Mouse (Mus musculus) kidney, embryonic 15.5 days (tissue): ENCODE data around the gene Gdap2. TPM values are rescaled to one million over a fixed set of nuclear protein-coding genes. Genes with fewer than 3 reads are reported as not detected.

Experiments used
- ATAC-seq: fragments of 200-750 bp; cut with Nextera tagmentation; replicated peaks from 2 replicates; pipeline ENCODE4 v1.8.0; 2017; ENCODE audit warnings: moderate TSS enrichment; ENCODE audit not compliant: low FRiP score
- H3K27ac ChIP-seq: fragments of 300-500 bp; sonication (generic); 2 replicates; pipeline ENCODE4 v1.5.1; 2015; ENCODE audit warnings: mild to moderate bottlenecking, inconsistent platforms
- H3K27me3 ChIP-seq: fragments of 300-500 bp; sonication (generic); 2 replicates; pipeline ENCODE4 v1.6.1; 2015; ENCODE audit warnings: inconsistent platforms
- H3K36me3 ChIP-seq: fragments of 300-500 bp; sonication (generic); 2 replicates; pipeline ENCODE4 v1.6.1; 2015; ENCODE audit warnings: inconsistent platforms
- H3K4me1 ChIP-seq: fragments of 300-500 bp; sonication (generic); 2 replicates; pipeline ENCODE4 v1.6.1; 2015; ENCODE audit warnings: inconsistent platforms
- H3K4me2 ChIP-seq: fragments of 300-500 bp; sonication (generic); 2 replicates; pipeline ENCODE4 v1.6.1; 2015; ENCODE audit warnings: moderate library complexity, mild to moderate bottlenecking, inconsistent platforms
- H3K4me3 ChIP-seq: fragments of 300-500 bp; sonication (generic); replicated peaks from 2 replicates; pipeline ENCODE4 v1.5.1; 2015; ENCODE audit warnings: mild to moderate bottlenecking, inconsistent platforms
- H3K9ac ChIP-seq: fragments of 300-500 bp; sonication (generic); 2 replicates; pipeline ENCODE4 v1.6.1; 2015; ENCODE audit warnings: mild to moderate bottlenecking, inconsistent platforms
- H3K9me3 ChIP-seq: fragments of 300-500 bp; sonication (generic); replicated peaks from 2 replicates; pipeline ENCODE4 v1.6.1; 2016; ENCODE audit warnings: inconsistent platforms
- WGBS: fragments of 180-500 bp; shearing (Covaris S2); methylation state at CpG from one replicate; pipeline ENCODE4 v1.1.7; 2015; ENCODE audit warnings: mixed read lengths; 5-methylcytosine and 5-hydroxymethylcytosine counted together
- polyA plus RNA-seq: library from polyadenylated mRNA; unstranded; fragments of >200 nt; fragmentation: Nextera tagmentation; extraction: Ambion mirVana; gene quantifications from 2 replicates; pipeline ENCODE4 v1.2.1, GENCODE M21; 2015

Gdap2 gene
- polyA plus RNA-seq: 24.9 and 26.1 TPM in 2 replicates

DNA sequence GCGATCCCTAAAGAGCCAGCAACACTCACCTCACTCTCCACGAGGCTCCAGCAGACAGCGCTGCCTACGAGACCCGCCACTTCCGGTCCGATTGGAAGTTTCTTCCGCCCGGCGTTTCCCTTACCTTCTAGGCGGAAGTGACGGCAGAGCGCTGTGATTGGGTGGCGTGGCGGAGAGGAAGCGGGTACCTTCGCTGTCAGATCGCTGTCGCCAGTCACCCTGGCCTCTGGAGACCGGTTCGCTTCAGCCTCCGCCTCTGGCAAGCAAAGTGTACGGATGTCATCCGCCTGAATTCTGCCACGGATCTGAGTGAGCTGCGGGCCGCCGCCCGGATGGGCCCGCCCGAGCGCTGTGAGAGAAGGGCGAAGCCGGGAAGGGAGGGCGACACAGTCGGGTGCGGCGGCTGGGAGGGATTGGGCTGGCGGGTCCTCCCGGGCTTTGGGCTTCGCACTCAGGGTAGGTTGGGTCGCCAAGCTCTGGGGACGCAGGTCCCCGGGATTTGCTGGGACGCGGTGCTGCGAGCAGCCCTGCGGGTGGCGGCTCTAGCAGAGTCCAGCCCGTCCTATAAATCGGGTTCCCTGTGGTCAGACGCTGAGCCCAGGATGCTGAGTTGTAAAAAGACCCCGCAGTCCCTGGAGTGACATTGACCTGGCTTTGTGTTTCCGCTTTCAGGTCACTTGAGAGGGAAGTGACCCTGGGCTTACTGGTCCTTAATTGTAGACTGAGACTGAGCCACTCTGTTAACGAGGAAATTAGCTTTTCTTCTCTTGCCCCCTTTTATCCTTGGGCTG is at the start of gene Gdap2, which contains the start of gene Wdr3:
Gdap2 (plus strand) TSS at position 67 of the 791 bp plus-strand sequence.
Wdr3 (minus strand) TSS at position 93 of the 791 bp plus-strand sequence.
- under 1% methylated on average over 55 of the region's 55 CpGs for WGBS
- peak within 1 kb of the TSS; percentile 79 for H3K9ac ChIP-seq

DNA sequence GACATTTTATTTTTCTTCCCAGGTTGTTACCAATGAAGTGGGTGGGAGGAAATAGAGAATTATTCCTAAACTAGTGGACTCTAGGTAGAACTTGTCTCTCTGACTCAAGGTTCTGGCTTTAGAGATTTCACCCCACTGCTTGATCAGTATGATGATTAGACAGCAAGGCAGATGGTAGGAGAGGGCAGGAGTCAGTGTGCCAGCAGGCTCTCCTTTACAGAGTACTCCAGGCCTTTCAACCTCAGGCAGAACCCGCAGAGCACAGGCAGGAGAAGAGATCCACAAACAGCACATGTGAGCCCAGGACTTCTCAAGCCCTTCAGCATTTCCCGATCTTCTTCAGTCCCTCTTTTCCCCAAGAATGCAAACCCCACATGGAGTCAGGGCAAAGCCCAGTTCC is 43.5 kb upstream of the Gdap2 start:
- no peaks in the 10 kb centered on the region for H3K9me3 ChIP-seq
- no peak for ATAC-seq
- 79% methylated on average over 2 of the region's 2 CpGs for WGBS

More for the DNA sequence above, at the start of gene Gdap2, which contains the start of gene Wdr3:
- Histone ChIP-seq H3K36me3 (peaks cover 25% of the 10 kb centered on the region), H3K9me3 (no peaks in the 10 kb centered on the region), H3K27me3 (no peaks in the 10 kb centered on the region), H3K4me1 (peaks cover 19% of the 10 kb centered on the region), H3K4me2 (peak within 1 kb of the TSS; percentile 85), H3K4me3 (peak within 1 kb of the TSS; percentile 93), H3K27ac (peak within 1 kb of the TSS; percentile 93)
- peak; percentile 99 for ATAC-seq

DNA sequence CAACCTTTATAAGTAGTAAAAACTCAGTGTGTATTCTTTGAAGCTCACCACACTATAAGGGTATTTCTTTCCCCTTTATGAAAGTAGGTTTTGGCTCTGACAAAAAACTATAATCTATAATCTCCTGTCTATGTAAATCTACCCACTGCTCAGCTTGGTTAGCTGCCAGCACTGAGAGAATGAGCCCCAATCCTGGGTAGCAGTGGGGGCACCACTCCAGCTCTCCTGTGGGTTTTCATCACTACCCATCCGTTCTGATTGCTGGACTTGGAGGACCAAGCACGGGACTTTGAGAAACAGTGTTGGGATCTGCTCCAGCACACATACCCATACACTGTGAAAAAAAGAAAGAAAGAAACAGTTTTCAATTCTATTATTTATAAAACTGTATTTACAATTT is 40.2 kb upstream of the Gdap2 start:
- H3K4me3 ChIP-seq: no peak overlapping the region
- H3K27me3 ChIP-seq: no peaks in the 10 kb centered on the region
- H3K9me3 ChIP-seq: no peaks in the 10 kb centered on the region
- no peak overlapping the region for H3K9ac ChIP-seq
- H3K27ac ChIP-seq: no peak overlapping the region
- H3K36me3 ChIP-seq: no peaks in the 10 kb centered on the region
- no peaks in the 10 kb centered on the region for H3K4me1 ChIP-seq
- WGBS: 72% methylated on average over 2 of the region's 2 CpGs
- ATAC-seq: no peak
- no peak overlapping the region for H3K4me2 ChIP-seq

More for the DNA sequence above, 43.5 kb upstream of the Gdap2 start:
- no peaks in the 10 kb centered on the region for H3K27me3 ChIP-seq
- H3K4me3 ChIP-seq: no peak overlapping the region
- H3K27ac ChIP-seq: no peak overlapping the region
- no peaks in the 10 kb centered on the region for H3K36me3 ChIP-seq
- H3K4me1 ChIP-seq: no peaks in the 10 kb centered on the region
- no peak overlapping the region for H3K9ac ChIP-seq
- H3K4me2 ChIP-seq: no peak overlapping the region

DNA sequence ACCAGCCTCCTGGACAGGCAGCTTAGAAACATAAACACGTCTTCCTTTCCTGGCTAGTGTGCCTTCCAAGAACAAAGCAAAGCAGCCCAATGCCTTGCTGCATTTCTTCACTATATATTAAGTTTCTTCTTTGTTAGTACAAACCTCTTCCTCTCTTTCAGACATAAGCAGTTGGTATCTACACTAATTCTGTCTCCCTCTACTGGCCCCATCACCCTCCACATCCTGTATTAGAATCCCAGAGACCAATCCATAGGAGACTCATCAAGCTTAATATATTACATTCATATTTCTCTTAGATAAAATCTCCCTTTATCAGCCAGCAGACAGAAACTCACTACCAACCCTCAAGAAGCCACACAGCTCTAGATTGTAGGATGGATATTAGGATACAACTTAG is 39.7 kb upstream of the Gdap2 start:
- H3K27me3 ChIP-seq: no peaks in the 10 kb centered on the region
- H3K9me3 ChIP-seq: no peaks in the 10 kb centered on the region
- H3K36me3 ChIP-seq: no peaks in the 10 kb centered on the region
- H3K4me3 ChIP-seq: no peak overlapping the region
- H3K9ac ChIP-seq: no peak overlapping the region
- H3K27ac ChIP-seq: no peak overlapping the region
- 50% methylated on average over 1 of the region's 1 CpGs for WGBS
- ATAC-seq: no peak
- no peak overlapping the region for H3K4me2 ChIP-seq
- no peaks in the 10 kb centered on the region for H3K4me1 ChIP-seq

DNA sequence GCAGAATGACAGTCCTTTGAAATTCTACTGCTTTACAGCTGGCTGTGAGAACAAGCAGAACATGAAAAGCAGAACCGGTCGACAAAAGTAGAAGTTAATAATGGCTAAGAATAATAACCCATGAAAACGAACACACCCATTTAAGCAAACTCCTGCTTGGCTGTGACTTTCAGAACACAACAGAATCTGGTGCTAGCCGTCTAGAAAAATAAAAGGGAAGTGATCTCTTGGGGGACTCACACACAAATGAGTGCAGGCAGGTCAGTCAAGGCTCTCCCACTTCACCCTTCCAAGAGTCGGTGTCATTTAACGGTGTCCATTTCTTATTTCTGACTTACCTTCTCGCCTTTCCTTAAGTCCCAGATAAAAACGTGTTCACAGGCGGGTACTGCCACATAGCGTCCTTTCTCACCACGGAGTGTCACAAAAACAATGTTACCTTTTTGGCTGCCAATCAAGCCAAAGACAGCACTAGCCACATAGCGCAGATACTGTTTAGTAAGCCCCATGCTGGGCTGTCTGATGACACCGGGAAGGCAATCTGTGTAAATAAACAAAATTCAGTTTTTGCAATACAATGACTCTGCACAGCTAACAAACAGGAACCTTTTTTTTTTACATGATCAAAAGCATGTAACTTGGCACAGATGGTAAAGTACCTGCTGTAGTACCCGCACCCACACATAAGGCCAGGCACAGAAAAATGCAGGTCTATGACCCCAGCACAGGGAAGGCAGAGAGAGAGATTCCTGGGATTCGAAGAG is 1.3 kb upstream of the Gdap2 start:
- peaks cover 42% of the 10 kb centered on the region for H3K36me3 ChIP-seq
- H3K27me3 ChIP-seq: no peaks in the 10 kb centered on the region
- H3K27ac ChIP-seq: no peak overlapping the region
- peaks cover 19% of the 10 kb centered on the region for H3K4me1 ChIP-seq
- H3K4me3 ChIP-seq: peak overlapping the region; percentile 93
- no peak for ATAC-seq
- H3K4me2 ChIP-seq: peak overlapping the region; percentile 85
- WGBS: 81% methylated on average over 15 of the region's 15 CpGs
- H3K9ac ChIP-seq: peak overlapping the region; percentile 79
- H3K9me3 ChIP-seq: no peaks in the 10 kb centered on the region

DNA sequence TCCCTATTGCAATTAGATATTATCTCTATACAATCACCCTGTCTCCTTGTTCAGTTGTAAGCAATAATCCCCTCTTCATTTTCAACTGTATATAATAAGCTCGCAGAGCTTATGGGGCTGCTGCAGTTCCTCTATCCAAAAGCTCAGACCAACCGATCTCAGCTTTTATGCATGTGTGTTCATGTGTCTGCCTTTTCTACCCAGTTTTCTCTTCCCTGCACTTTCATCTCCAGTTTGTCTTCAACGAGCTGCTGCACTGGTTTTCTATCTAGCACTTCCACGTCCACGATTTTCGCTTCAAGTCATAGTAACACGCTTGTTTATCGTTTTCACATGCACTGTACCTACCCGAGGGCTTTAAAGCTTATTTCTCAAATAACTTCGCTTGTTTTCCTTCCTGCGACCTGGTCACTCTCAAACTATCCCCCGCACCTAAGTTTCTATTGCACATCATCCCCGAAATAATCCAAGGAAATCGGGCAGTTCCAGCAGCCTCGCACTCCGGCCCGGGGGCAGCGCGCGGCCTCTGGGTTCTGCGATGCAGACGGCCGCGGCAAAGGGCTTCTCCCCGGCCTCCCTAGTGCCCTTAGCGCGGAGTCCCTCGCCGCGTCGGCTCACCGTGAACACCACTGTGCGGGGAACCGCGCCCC is 391 bp upstream of the Gdap2 start:
- Histone ChIP-seq H3K36me3 (peaks cover 33% of the 10 kb centered on the region), H3K27me3 (no peaks in the 10 kb centered on the region), H3K4me1 (peaks cover 19% of the 10 kb centered on the region), H3K4me2 (peak overlapping the region; percentile 85), H3K27ac (peak overlapping the region; percentile 68), H3K4me3 (peak overlapping the region; percentile 93), H3K9me3 (no peaks in the 10 kb centered on the region), H3K9ac (peak overlapping the region; percentile 79)
- WGBS: under 1% methylated on average over 35 of the region's 35 CpGs
- ATAC-seq: no peak

DNA sequence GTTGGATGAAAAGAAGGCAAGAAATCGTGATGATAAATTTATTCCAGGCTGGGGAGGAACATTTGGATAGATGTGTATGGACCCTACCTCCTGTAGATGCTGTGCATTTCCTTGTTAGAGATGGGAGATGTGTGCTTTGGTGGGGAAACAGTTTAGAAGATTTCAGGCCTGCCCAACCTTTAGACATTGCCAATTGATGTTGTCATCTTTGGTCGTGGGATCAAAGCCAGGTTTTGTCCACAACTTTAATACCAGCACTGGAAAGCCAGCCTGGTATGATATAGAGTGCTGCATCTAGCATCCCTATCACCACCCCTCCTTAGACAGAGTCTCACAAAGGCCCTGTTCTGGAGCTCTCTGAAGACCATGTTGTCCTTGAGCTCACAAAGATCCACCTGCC is 1.4 kb downstream of the Gdap2 start:
- WGBS: 84% methylated on average over 2 of the region's 2 CpGs
- peaks cover 19% of the 10 kb centered on the region for H3K4me1 ChIP-seq
- no peak overlapping the region for H3K4me2 ChIP-seq

DNA sequence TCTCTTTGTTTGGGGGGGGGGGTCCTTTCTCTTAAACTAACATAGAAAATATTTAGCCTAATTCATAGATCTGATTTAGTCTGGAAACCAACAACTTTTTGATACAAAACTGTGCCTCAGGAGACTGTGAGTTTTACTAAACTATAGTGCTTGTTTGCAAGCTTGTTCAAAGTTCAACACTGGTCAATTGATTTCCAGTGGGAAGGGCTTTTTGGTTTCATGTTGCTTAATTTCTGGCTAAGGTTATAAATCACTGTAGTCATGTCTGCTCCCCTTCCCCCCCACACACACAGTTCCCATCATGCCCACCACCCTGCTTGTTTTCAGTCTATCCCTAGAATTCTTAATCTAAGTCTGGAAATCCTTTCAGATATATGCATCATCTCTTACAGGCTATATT is 2.8 kb downstream of the Gdap2 start:
- Histone ChIP-seq H3K27me3 (no peaks in the 10 kb centered on the region), H3K9ac (no peak overlapping the region), H3K27ac (no peak overlapping the region), H3K4me2 (no peak overlapping the region), H3K4me3 (no peak overlapping the region), H3K4me1 (peaks cover 19% of the 10 kb centered on the region), H3K36me3 (peaks cover 12% of the 10 kb centered on the region), H3K9me3 (no peaks in the 10 kb centered on the region)
- ATAC-seq: no peak

More for the DNA sequence above, 1.4 kb downstream of the Gdap2 start:
- H3K4me3 ChIP-seq: no peak overlapping the region
- no peak for ATAC-seq
- H3K9ac ChIP-seq: no peak overlapping the region
- H3K36me3 ChIP-seq: peaks cover 21% of the 10 kb centered on the region
- H3K27ac ChIP-seq: no peak overlapping the region
- H3K9me3 ChIP-seq: no peaks in the 10 kb centered on the region
- H3K27me3 ChIP-seq: no peaks in the 10 kb centered on the region

DNA sequence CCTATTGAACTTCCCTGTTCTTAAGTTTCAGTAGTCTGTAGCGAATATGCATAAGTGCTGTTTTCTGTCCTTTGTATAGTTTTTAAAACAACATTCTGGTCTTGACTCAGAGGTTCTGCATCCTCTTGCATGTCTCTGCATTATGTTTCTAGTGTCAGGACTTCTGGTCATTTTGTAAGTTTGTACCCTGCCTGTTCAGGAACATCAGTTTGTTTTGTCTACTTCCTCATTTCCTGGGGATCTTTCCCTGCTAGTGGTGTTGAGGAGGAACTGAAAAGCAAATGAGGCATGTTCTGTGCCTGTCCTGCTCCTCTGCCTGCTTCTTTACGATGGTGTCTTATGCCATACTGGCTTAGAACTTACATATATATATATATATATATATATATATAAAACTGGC is 13.8 kb downstream of the Gdap2 start:
- Histone ChIP-seq H3K27me3 (no peaks in the 10 kb centered on the region), H3K4me1 (no peaks in the 10 kb centered on the region), H3K36me3 (peaks cover 69% of the 10 kb centered on the region), H3K4me3 (no peak overlapping the region), H3K9ac (no peak overlapping the region), H3K4me2 (no peak overlapping the region), H3K27ac (no peak overlapping the region), H3K9me3 (no peaks in the 10 kb centered on the region)
- WGBS: 94% methylated on average over 2 of the region's 2 CpGs
- ATAC-seq: no peak

DNA sequence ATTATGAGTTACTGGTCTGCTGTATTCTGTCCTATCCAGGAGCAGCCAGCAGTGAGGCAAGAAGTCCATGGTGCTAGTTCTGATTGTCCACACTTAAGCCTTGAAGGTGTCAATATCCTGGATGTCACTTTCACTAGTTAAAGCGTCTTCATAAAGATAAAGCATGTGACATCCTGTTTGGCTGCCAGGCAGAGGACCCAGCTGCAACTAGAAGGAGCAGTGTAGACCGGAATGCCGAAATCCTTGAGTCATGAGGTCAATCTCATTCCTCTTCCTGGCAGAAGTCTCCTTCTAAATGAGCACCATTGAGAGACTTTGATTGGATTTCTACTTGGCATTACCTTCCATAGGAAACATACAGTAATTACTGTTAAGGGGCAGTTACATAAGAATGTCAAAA is 18.3 kb downstream of the Gdap2 start:
- Histone ChIP-seq H3K27me3 (no peaks in the 10 kb centered on the region), H3K9ac (no peak overlapping the region), H3K4me2 (no peak overlapping the region), H3K27ac (no peak overlapping the region), H3K36me3 (peaks cover 48% of the 10 kb centered on the region), H3K4me3 (no peak overlapping the region), H3K9me3 (no peaks in the 10 kb centered on the region), H3K4me1 (no peaks in the 10 kb centered on the region)
- ATAC-seq: no peak
- 63% methylated on average over 3 of the region's 3 CpGs for WGBS

DNA sequence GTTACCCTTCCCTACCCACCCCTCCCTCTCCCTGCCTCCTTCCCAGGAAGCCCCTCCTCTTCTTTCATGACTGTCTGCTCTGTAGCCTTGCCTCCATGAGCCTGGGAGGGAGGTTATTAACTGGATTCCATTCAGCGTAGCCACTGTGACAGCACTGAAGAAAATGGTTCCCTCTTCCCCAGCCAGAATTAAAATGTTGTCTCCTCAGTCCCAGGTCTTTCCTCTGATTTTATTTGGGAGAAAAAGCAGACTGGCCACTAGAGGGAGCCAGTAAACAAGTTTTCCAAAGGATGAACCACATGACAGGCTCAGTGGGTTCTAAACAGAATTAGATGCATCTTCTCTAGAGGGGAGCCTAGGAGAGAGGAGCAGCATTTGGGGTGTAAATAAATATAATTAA is 27.3 kb downstream of the Gdap2 start:
- H3K27ac ChIP-seq: no peak overlapping the region
- H3K9me3 ChIP-seq: no peaks in the 10 kb centered on the region
- 42% methylated on average over 1 of the region's 1 CpGs for WGBS
- no peak overlapping the region for H3K4me2 ChIP-seq
- no peaks in the 10 kb centered on the region for H3K27me3 ChIP-seq
- ATAC-seq: peak; percentile 69
- peaks cover 6% of the 10 kb centered on the region; the same call in 1 of the 2 replicates for H3K4me1 ChIP-seq
- H3K9ac ChIP-seq: no peak overlapping the region
- no peak overlapping the region for H3K4me3 ChIP-seq
- peaks cover 47% of the 10 kb centered on the region for H3K36me3 ChIP-seq

DNA sequence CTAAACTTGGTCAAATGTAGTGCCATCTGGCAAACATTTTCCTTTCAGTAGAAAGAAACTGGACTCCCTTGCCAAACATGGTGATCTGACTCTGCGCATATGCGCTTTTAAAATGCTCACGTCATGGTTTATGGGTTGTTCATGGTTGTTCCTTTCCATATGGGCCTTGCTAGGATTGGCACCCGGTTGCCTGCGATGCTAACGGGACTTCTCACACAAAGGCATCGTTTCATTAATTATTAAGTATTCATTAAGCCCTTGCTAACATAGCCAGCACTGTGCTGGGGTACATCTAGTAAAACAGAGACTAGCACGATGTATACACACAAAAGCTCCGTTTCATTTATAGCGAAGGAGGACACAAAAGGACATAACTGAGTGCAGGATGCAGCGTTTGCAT is 27.7 kb downstream of the Gdap2 start:
- H3K9me3 ChIP-seq: no peaks in the 10 kb centered on the region
- WGBS: 85% methylated on average over 11 of the region's 11 CpGs
- no peak for ATAC-seq

More for the DNA sequence above, 27.7 kb downstream of the Gdap2 start:
- H3K4me2 ChIP-seq: no peak overlapping the region
- H3K27me3 ChIP-seq: no peaks in the 10 kb centered on the region
- peaks cover 47% of the 10 kb centered on the region for H3K36me3 ChIP-seq
- no peak overlapping the region for H3K4me3 ChIP-seq
- no peak overlapping the region for H3K27ac ChIP-seq
- H3K9ac ChIP-seq: no peak overlapping the region
- peaks cover 6% of the 10 kb centered on the region; the same call in 1 of the 2 replicates for H3K4me1 ChIP-seq
